Mouse (Mus musculus): Measurements from ENCODE around the gene Prrt2.

The Prrt2 gene

GRCm38 (mm10) chr7:127020901-127021562 is at the start of gene Prrt2, which contains the start of gene Gm42742:
Gene Prrt2 (minus strand): TSS chr7:127021211.
Gene Gm42742 (minus strand): TSS chr7:127021097.
- peak; percentile 81 for DNase-seq

- DNase-seq, result no peak
Measured at GRCm38 (mm10) chr7:127066317-127066716, 45.3 kb upstream of the Prrt2 start.

GRCm38 (mm10) chr7:127065538-127065937 is 44.5 kb upstream of the Prrt2 start:
- no peak for DNase-seq

GRCm38 (mm10) chr7:127055026-127055585 is 34.1 kb upstream of the Prrt2 start:
- no peak for DNase-seq

- DNase-seq, result peak; percentile 93
Measured at GRCm38 (mm10) chr7:127041851-127042672, 21.1 kb upstream of the Prrt2 start, which contains the start of gene Kif22. Gene Kif22 (minus strand): TSS chr7:127042471.

GRCm38 (mm10) chr7:127031244-127031643 is 10.2 kb upstream of the Prrt2 start:
- DNase-seq, result no peak

GRCm38 (mm10) chr7:127030172-127030571 is 9.2 kb upstream of the Prrt2 start:
- DNase-seq, result no peak

- DNase-seq, result no peak
Measured at GRCm38 (mm10) chr7:127027885-127028284, 6.9 kb upstream of the Prrt2 start.

GRCm38 (mm10) chr7:127026984-127027726 is 6.1 kb upstream of the Prrt2 start, which contains the start of gene Maz:
Gene Maz (minus strand): TSS chr7:127027037.
- peak; percentile 100 for DNase-seq

- no peak for DNase-seq
Measured at GRCm38 (mm10) chr7:127026616-127026983, 5.6 kb upstream of the Prrt2 start.

GRCm38 (mm10) chr7:127026161-127026600 is 5.2 kb upstream of the Prrt2 start:
- DNase-seq, result peak; percentile 90

GRCm38 (mm10) chr7:127025556-127026160 is 4.6 kb upstream of the Prrt2 start:
- no peak for DNase-seq

GRCm38 (mm10) chr7:127024755-127025555 is 3.9 kb upstream of the Prrt2 start:
- DNase-seq, result peak; percentile 89

- peak; percentile 10 for DNase-seq
Measured at GRCm38 (mm10) chr7:127023896-127024690, 3.1 kb upstream of the Prrt2 start.

- DNase-seq, result peak; percentile 16
Measured at GRCm38 (mm10) chr7:127023272-127023691, 2.3 kb upstream of the Prrt2 start.

GRCm38 (mm10) chr7:127022528-127023271 is 1.7 kb upstream of the Prrt2 start:
- no peak for DNase-seq

GRCm38 (mm10) chr7:127021563-127022527 is 834 bp upstream of the Prrt2 start:
- DNase-seq, result no peak

- DNase-seq, result no peak
Measured at GRCm38 (mm10) chr7:127020491-127020890, 520 bp downstream of the Prrt2 start.

GRCm38 (mm10) chr7:127020031-127020430 is 980 bp downstream of the Prrt2 start:
- DNase-seq, result no peak

All from retina, postnatal 1 day (tissue).